Mouse (Mus musculus): Measurements from ENCODE around the gene Kat2b.
"Not testable (repeated sequence)": the region's sequence is repeated elsewhere in the genome, so short reads cannot be mapped to it uniquely, and the experiment has no call there.

Gene Kat2b

GRCm38 (mm10) chr17:53566161-53566918 is at the start of gene Kat2b:
Gene Kat2b, plus strand, starts transcription at chr17:53566861.
- peak; percentile 42 for DNase-seq

GRCm38 (mm10) chr17:53519364-53519763 is 47.3 kb upstream of the Kat2b start:
- no peak for DNase-seq

GRCm38 (mm10) chr17:53520509-53520908 is 46.2 kb upstream of the Kat2b start:
- no peak for DNase-seq

- DNase-seq = no peak
Observed at GRCm38 (mm10) chr17:53528034-53528433, 38.6 kb upstream of the Kat2b start.

GRCm38 (mm10) chr17:53531160-53531559 is 35.5 kb upstream of the Kat2b start:
- DNase-seq = peak; percentile 19

- DNase-seq = peak; percentile 46
Observed at GRCm38 (mm10) chr17:53532425-53532824, 34.2 kb upstream of the Kat2b start.

- not testable (repeated sequence) for DNase-seq
Observed at GRCm38 (mm10) chr17:53539351-53539750, 27.3 kb upstream of the Kat2b start, which contains the start of gene Pp2d1. Gene Pp2d1, minus strand, starts transcription at chr17:53539451.

- DNase-seq = no peak
Observed at GRCm38 (mm10) chr17:53542536-53542935, 24.1 kb upstream of the Kat2b start.

GRCm38 (mm10) chr17:53543591-53544324 is 22.9 kb upstream of the Kat2b start:
- peak; percentile 7 for DNase-seq

- no peak for DNase-seq
Observed at GRCm38 (mm10) chr17:53551306-53552299, 15.1 kb upstream of the Kat2b start.

GRCm38 (mm10) chr17:53554088-53554487 is 12.6 kb upstream of the Kat2b start:
- peak; percentile 70 for DNase-seq

- DNase-seq = peak; percentile 32
Observed at GRCm38 (mm10) chr17:53554813-53555212, 11.8 kb upstream of the Kat2b start.

- no peak for DNase-seq
Observed at GRCm38 (mm10) chr17:53557443-53557842, 9.2 kb upstream of the Kat2b start.

GRCm38 (mm10) chr17:53559646-53560045 is 7.0 kb upstream of the Kat2b start:
- DNase-seq = no peak

- no peak for DNase-seq
Observed at GRCm38 (mm10) chr17:53561458-53562029, 5.1 kb upstream of the Kat2b start.

- DNase-seq = no peak
Observed at GRCm38 (mm10) chr17:53564837-53565236, 1.8 kb upstream of the Kat2b start.

- peak; percentile 84 for DNase-seq
Observed at GRCm38 (mm10) chr17:53566919-53567345, 271 bp downstream of the Kat2b start.

GRCm38 (mm10) chr17:53567346-53568101 is 863 bp downstream of the Kat2b start:
- DNase-seq = peak; percentile 67

GRCm38 (mm10) chr17:53568118-53568517 is 1.5 kb downstream of the Kat2b start:
- DNase-seq = peak; percentile 93

- DNase-seq = no peak
Observed at GRCm38 (mm10) chr17:53568734-53569386, 2.2 kb downstream of the Kat2b start.

GRCm38 (mm10) chr17:53569829-53570228 is 3.2 kb downstream of the Kat2b start:
- DNase-seq = peak; percentile 80
